Mouse (Mus musculus) heart, postnatal 0 days (tissue): ENCODE results near the gene Slc7a14. TPM values are rescaled to one million over a fixed set of nuclear protein-coding genes. Genes with fewer than 3 reads are reported as not detected.
"Not testable (repeated sequence)": the region's sequence is repeated elsewhere in the genome, so short reads cannot be mapped to it uniquely, and the experiment has no call there.

Experiments used
- ATAC-seq: fragments of 200-750 bp; cut with Nextera tagmentation; 2 replicates; pipeline ENCODE4 v1.8.0; 2017; ENCODE audit warnings: low read depth, moderate number of reproducible peaks, moderate library complexity; ENCODE audit not compliant: insufficient read depth
- DNase-seq: peaks from one replicate; pipeline ENCODE4 v3.0.0-alpha.2; 2016; ENCODE audit warnings: low spot score
- H3K27ac ChIP-seq: fragments of 300-500 bp; sonication (generic); 2 replicates; pipeline ENCODE4 v1.5.1; 2014; ENCODE audit warnings: low read depth, mild to moderate bottlenecking
- H3K27me3 ChIP-seq: fragments of 300-500 bp; sonication (generic); 2 replicates; pipeline ENCODE4 v1.6.1; 2014; ENCODE audit warnings: low read length, mixed read lengths; ENCODE audit not compliant: control insufficient read depth, insufficient read depth
- H3K36me3 ChIP-seq: fragments of 300-500 bp; sonication (generic); replicated peaks from 2 replicates; pipeline ENCODE4 v1.6.1; 2014; ENCODE audit warnings: low read length, mixed read lengths; ENCODE audit not compliant: control insufficient read depth, insufficient read depth
- H3K4me1 ChIP-seq: fragments of 300-500 bp; sonication (generic); 2 replicates; pipeline ENCODE4 v1.6.1; 2014; ENCODE audit warnings: antibody characterized with exemption; ENCODE audit not compliant: control insufficient read depth, insufficient read depth
- H3K4me2 ChIP-seq: fragments of 300-500 bp; sonication (generic); 2 replicates; pipeline ENCODE4 v1.6.1; 2014; ENCODE audit warnings: low read depth, mild to moderate bottlenecking, low read length, moderate library complexity
- H3K4me3 ChIP-seq: fragments of 300-500 bp; sonication (generic); 2 replicates; pipeline ENCODE4 v1.5.1; 2014; ENCODE audit warnings: low read depth, low read length
- H3K9ac ChIP-seq: fragments of 300-500 bp; sonication (generic); replicated peaks from 2 replicates; pipeline ENCODE4 v1.6.1; 2014; ENCODE audit warnings: low read depth, low read length, mixed read lengths
- H3K9me3 ChIP-seq: fragments of 300-500 bp; sonication (generic); replicated peaks from 2 replicates; pipeline ENCODE4 v1.6.1; 2016; ENCODE audit warnings: low read length; ENCODE audit not compliant: control insufficient read depth
- CTCF ChIP-seq: IDR thresholded peaks from 2 replicates; pipeline ENCODE4 v1.5.1; 2016; ENCODE audit warnings: antibody characterized with exemption, control low read depth, low read depth
- EP300 ChIP-seq: IDR thresholded peaks from 2 replicates; pipeline ENCODE4 v1.6.1; 2016; ENCODE audit warnings: antibody characterized with exemption, low read depth
- WGBS: fragments of 180-500 bp; shearing (Covaris S2); extraction: QIAGEN DNeasy Blood & Tissue Kit; methylation state at CpG from one replicate; pipeline ENCODE4 v1.1.7; 2014; 5-methylcytosine and 5-hydroxymethylcytosine counted together
- polyA plus RNA-seq: library from polyadenylated mRNA; unstranded; fragments of >200 nt; fragmentation: Nextera tagmentation; extraction: Ambion mirVana; gene quantifications from 2 replicates; pipeline ENCODE4 v1.2.1, GENCODE M21; 2015
- total RNA-seq: library from RNA; depleted of rRNA; stranded (reverse); fragments of >200 nt; gene quantifications from 2 replicates; pipeline ENCODE4 v1.2.3, GENCODE M21; 2014; ENCODE audit warnings: low replicate concordance

Slc7a14 gene
- total and polyA plus RNA-seq, 2 experiments from 2014 or later: 0.10 to 0.53 TPM

DNA sequence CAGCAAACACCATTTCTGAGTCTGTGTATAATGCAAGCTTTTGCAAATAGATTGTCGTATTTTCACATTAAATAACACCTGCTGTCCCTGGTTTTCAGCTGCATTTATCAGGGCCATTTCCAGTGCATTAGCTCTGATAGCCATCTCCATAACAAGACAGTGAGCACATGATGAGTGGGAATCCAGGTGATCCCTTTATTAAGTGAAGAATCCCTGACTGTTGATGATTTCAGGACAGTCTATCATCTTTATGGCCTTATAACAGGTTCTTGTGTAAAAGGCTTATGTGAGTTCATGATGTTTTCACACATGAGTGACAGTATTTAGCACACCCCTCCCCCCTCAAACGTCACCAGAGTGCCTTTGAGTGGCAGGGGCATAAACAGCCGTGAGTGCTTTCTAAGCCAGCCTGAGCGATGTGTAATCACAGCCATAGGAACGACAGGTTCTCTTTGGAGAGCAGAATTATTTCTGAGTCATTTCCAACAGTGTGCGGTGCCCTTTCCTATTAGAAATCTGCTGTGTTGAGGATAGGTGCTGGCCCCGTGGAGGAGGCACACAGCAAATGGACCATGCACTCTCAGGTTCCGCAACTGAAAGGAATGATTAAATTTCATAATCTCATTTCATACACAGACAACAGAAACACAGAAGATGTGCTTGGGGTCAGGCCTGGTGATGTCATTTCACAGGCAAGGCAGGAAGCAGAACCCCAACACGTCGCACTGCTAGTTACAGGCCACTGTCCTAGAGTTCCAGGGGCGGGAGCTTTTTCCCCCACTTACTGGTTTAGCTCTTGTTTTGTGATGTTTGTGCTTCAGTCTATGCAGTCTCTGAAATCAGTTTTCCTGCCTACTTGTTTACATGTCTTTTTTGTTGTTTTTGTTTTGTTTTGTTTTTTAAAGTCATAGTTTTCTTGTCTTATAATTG lies 18.2 kb downstream of the Slc7a14 start:
- no peaks in the 10 kb centered on the region for H3K36me3 ChIP-seq
- no peaks in the 10 kb centered on the region for H3K27me3 ChIP-seq
- H3K4me1 ChIP-seq: no peaks in the 10 kb centered on the region
- no peak for TF ChIP-seq EP300
- no peak for TF ChIP-seq CTCF
- no peak for ATAC-seq
- H3K27ac ChIP-seq: no peak overlapping the region
- no peak overlapping the region for H3K4me3 ChIP-seq
- H3K9ac ChIP-seq: no peak overlapping the region
- WGBS: 62% methylated on average over 11 of the region's 11 CpGs
- DNase-seq: no peak
- H3K9me3 ChIP-seq: no peaks in the 10 kb centered on the region
- H3K4me2 ChIP-seq: no peak overlapping the region

DNA sequence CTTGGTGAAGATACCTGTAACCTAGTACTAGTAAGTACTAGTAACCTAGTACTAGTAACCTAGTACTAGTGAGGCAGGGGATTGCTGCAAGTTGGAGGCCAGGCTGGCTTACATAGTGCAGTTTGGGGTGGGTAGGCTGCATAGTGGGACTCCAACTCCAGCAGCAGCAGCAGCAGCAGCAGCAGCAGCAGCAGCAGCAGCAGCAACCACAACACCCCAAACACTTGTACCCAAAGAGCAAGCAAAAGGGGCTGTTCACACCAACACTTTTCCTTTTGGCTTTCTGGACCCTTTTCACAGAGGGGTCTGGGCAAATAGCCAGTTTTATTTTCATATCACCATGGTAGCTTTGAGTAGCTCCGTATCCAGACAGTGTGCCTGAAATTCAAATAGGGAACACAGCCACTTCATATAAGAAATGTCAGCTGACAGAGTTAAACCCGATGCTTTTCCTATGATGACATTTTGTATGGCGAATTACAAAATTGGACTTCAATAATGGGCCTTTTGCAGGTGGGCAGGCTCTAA lies 22.7 kb downstream of the Slc7a14 start:
- ATAC-seq (no peak), DNase-seq (no peak)
- TF ChIP-seq EP300: no peak
- TF ChIP-seq CTCF: no peak
- WGBS: 38% methylated on average over 3 of the region's 3 CpGs
- Histone ChIP-seq H3K27me3 (no peaks in the 10 kb centered on the region), H3K4me2 (no peak overlapping the region), H3K4me3 (no peak overlapping the region), H3K4me1 (no peaks in the 10 kb centered on the region), H3K36me3 (no peaks in the 10 kb centered on the region), H3K9ac (no peak overlapping the region), H3K9me3 (no peaks in the 10 kb centered on the region), H3K27ac (no peak overlapping the region)

DNA sequence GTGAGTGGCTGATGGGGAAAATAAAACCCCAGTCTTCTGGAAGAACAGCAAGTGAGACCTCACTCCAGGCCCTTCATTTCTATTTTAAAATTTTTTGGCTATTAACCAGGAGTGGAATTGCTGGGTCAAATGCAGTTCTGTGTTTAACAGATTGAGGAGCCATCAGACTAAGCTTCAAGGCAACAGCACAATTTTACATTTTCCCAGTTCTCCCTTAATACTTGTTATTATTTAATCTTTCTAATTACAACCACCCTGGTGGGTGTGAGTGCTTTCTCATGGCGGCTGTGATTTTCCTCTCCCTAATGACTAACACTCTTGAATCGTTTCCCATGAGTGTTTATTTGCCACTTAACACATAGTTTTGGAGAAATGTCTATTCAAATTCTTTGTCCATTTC lies 29.1 kb downstream of the Slc7a14 start:
- Histone ChIP-seq H3K4me2 (no peak overlapping the region), H3K4me1 (no peaks in the 10 kb centered on the region), H3K9ac (no peak overlapping the region), H3K9me3 (no peaks in the 10 kb centered on the region), H3K27ac (no peak overlapping the region), H3K36me3 (no peaks in the 10 kb centered on the region), H3K4me3 (no peak overlapping the region), H3K27me3 (no peaks in the 10 kb centered on the region)
- DNase-seq (no peak), ATAC-seq (no peak)
- no peak for TF ChIP-seq CTCF
- no peak for TF ChIP-seq EP300
- 58% methylated on average over 2 of the region's 2 CpGs for WGBS

DNA sequence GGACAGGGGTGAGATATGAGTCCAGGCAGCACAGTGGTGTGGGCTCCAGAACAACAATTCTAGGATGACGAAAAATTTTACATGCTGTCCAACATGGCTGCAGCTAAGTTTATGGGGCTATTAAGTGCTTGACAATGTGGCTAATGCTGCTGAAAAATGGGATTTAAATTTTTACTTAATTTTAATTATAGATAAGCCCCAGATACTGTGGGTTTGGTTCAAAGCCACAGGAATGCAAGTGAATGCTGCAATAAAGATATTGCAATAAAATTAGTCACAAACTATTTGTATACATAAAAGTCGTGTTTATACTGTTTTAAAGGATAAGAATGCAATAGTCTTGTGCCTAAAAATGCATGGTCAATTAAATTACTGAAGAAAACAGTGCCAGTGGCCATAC lies 35.3 kb downstream of the Slc7a14 start:
- TF ChIP-seq CTCF (no peak), EP300 (no peak)

DNA sequence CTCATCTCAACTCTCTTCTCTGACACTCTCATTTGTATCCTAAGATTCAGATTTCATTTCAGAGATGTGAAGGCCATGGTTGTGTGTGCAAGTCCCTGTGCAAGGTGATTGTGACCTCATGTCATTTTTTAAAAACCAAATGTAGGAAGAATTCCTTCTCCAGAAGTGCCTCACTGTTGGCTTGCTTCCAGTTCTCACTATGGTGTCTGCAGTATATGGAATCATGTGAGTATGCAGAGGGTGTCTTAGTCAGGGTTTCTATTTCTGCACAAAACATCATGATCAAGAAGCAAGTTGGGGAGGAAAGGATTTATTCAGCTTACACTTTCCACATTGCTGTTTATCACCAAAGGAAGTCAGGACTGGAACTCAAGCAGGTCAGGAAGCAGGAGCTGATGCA lies 36.9 kb downstream of the Slc7a14 start:
- not testable (repeated sequence) for H3K36me3 ChIP-seq, H3K4me2 ChIP-seq, DNase-seq, H3K4me1 ChIP-seq, H3K9me3 ChIP-seq, H3K27me3 ChIP-seq, H3K9ac ChIP-seq, H3K27ac ChIP-seq, ATAC-seq, H3K4me3 ChIP-seq

More for the DNA sequence above, 35.3 kb downstream of the Slc7a14 start:
- WGBS: 53% methylated on average over 2 of the region's 2 CpGs
- H3K27me3 ChIP-seq: no peaks in the 10 kb centered on the region
- H3K4me3 ChIP-seq: no peak overlapping the region
- H3K4me1 ChIP-seq: no peaks in the 10 kb centered on the region
- H3K9me3 ChIP-seq: no peaks in the 10 kb centered on the region
- H3K9ac ChIP-seq: no peak overlapping the region
- H3K4me2 ChIP-seq: no peak overlapping the region
- no peak overlapping the region for H3K27ac ChIP-seq
- no peak for ATAC-seq
- no peak for DNase-seq
- no peaks in the 10 kb centered on the region for H3K36me3 ChIP-seq

DNA sequence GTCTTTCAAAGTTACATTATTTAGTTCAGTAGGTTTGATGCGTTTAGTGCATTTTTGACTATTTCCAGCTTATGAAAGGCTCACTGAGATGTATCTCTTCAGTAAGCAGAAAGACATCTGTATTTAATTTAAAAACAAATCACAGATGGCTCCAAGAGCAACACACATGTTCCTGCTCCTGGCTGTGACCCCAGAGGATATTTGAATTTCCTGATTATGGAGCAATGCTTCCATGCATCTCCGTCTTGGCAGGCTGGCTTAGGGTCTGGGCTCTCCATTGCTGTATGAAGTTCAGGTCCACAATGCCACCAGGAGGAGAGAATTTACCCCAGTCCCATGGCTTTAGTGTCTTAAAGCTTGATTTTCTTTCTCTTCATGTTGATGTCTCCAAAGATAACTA lies 37.5 kb downstream of the Slc7a14 start:
- DNase-seq (no peak), ATAC-seq (no peak)
- no peaks in the 10 kb centered on the region for H3K9me3 ChIP-seq
- no peaks in the 10 kb centered on the region for H3K36me3 ChIP-seq
- H3K4me1 ChIP-seq: no peaks in the 10 kb centered on the region
- no peak overlapping the region for H3K4me3 ChIP-seq
- no peak overlapping the region for H3K27ac ChIP-seq
- no peaks in the 10 kb centered on the region for H3K27me3 ChIP-seq
- H3K4me2 ChIP-seq: no peak overlapping the region
- WGBS: 55% methylated on average over 2 of the region's 2 CpGs
- no peak for TF ChIP-seq EP300
- TF ChIP-seq CTCF: no peak
- no peak overlapping the region for H3K9ac ChIP-seq
